Mouse (Mus musculus) heart, embryonic 11.5 days (tissue): ENCODE data around the gene Ucp2. TPM values are rescaled to one million over a fixed set of nuclear protein-coding genes. Genes with fewer than 3 reads are reported as not detected.

ENCODE experiments used
- ATAC-seq: fragments of 200-750 bp; cut with Nextera tagmentation; replicated peaks from 2 replicates; pipeline ENCODE4 v1.8.0; 2017; ENCODE audit warnings: moderate library complexity; ENCODE audit not compliant: insufficient number of reproducible peaks, low FRiP score, low TSS enrichment
- H3K27ac ChIP-seq: fragments of 300-500 bp; sonication (generic); 2 replicates; pipeline ENCODE4 v1.5.1; 2014; ENCODE audit warnings: mild to moderate bottlenecking, low read depth, low read length
- H3K27me3 ChIP-seq: fragments of 300-500 bp; sonication (generic); 2 replicates; pipeline ENCODE4 v1.6.1; 2014; ENCODE audit warnings: mild to moderate bottlenecking, low read length, mixed read lengths; ENCODE audit not compliant: control insufficient read depth, insufficient read depth
- H3K36me3 ChIP-seq: fragments of 300-500 bp; sonication (generic); 2 replicates; pipeline ENCODE4 v1.6.1; 2014; ENCODE audit warnings: mild to moderate bottlenecking, low read length, moderate library complexity, mixed read lengths; ENCODE audit not compliant: control insufficient read depth, insufficient read depth
- H3K4me1 ChIP-seq: fragments of 300-500 bp; sonication (generic); 2 replicates; pipeline ENCODE4 v1.6.1; 2014; ENCODE audit warnings: low read length; ENCODE audit not compliant: control insufficient read depth, insufficient read depth
- H3K4me2 ChIP-seq: fragments of 300-500 bp; sonication (generic); 2 replicates; pipeline ENCODE4 v1.6.1; 2014; ENCODE audit warnings: mild to moderate bottlenecking, moderate library complexity
- H3K4me3 ChIP-seq: fragments of 300-500 bp; sonication (generic); 2 replicates; pipeline ENCODE4 v1.5.1; 2014; ENCODE audit warnings: low read depth, low read length
- H3K9ac ChIP-seq: fragments of 300-500 bp; sonication (generic); 2 replicates; pipeline ENCODE4 v1.6.1; 2014; ENCODE audit warnings: mild to moderate bottlenecking, low read depth, low read length, moderate library complexity
- H3K9me3 ChIP-seq: fragments of 300-500 bp; sonication (generic); replicated peaks from 2 replicates; pipeline ENCODE4 v1.6.1; 2016; ENCODE audit warnings: low read length; ENCODE audit not compliant: control insufficient read depth
- WGBS: fragments of 180-500 bp; shearing (Covaris S2); extraction: QIAGEN DNeasy Blood & Tissue Kit; methylation state at CpG from one replicate; pipeline ENCODE4 v1.1.7; 2014; ENCODE audit not compliant: insufficient replicate concordance; 5-methylcytosine and 5-hydroxymethylcytosine counted together
- polyA plus RNA-seq: library from polyadenylated mRNA; unstranded; fragments of >200 nt; fragmentation: Nextera tagmentation; extraction: Ambion mirVana; gene quantifications from 2 replicates; pipeline ENCODE4 v1.2.1, GENCODE M21; 2014

Gene Ucp2
- polyA plus RNA-seq, 1 experiment from 2014 or later, result 245 TPM

- no peak overlapping the region for H3K4me3 ChIP-seq
- 86% methylated on average over 5 of the region's 5 CpGs for WGBS
Observed at GRCm38 (mm10) chr7:100484493-100484892, 8.6 kb upstream of the Ucp2 start.

GRCm38 (mm10) chr7:100487301-100487700 is 5.8 kb upstream of the Ucp2 start:
- H3K4me2 ChIP-seq, result no peak overlapping the region
- ATAC-seq, result no peak
- WGBS, result 66% methylated on average over 2 of the region's 2 CpGs
- no peaks in the 10 kb centered on the region for H3K27me3 ChIP-seq
- no peaks in the 10 kb centered on the region for H3K4me1 ChIP-seq
- H3K9me3 ChIP-seq, result no peaks in the 10 kb centered on the region
- H3K36me3 ChIP-seq, result no peaks in the 10 kb centered on the region
- no peak overlapping the region for H3K4me3 ChIP-seq
- H3K27ac ChIP-seq, result no peak overlapping the region
- no peak overlapping the region for H3K9ac ChIP-seq

More at GRCm38 (mm10) chr7:100484493-100484892, 8.6 kb upstream of the Ucp2 start:
- H3K36me3 ChIP-seq, result no peaks in the 10 kb centered on the region
- no peaks in the 10 kb centered on the region for H3K27me3 ChIP-seq
- no peaks in the 10 kb centered on the region for H3K9me3 ChIP-seq
- H3K9ac ChIP-seq, result no peak overlapping the region
- no peak overlapping the region for H3K4me2 ChIP-seq
- no peak overlapping the region for H3K27ac ChIP-seq
- H3K4me1 ChIP-seq, result no peaks in the 10 kb centered on the region; the same call in 1 of the 2 replicates
- no peak for ATAC-seq

- 41% methylated on average over 10 of the region's 10 CpGs for WGBS
- no peaks in the 10 kb centered on the region for H3K36me3 ChIP-seq
- no peak overlapping the region for H3K4me2 ChIP-seq
- no peak overlapping the region for H3K27ac ChIP-seq
- no peaks in the 10 kb centered on the region; the same call in 1 of the 2 replicates for H3K4me1 ChIP-seq
- no peak overlapping the region for H3K4me3 ChIP-seq
- no peak overlapping the region for H3K9ac ChIP-seq
- ATAC-seq, result no peak
- H3K27me3 ChIP-seq, result no peaks in the 10 kb centered on the region
- no peaks in the 10 kb centered on the region for H3K9me3 ChIP-seq
Observed at GRCm38 (mm10) chr7:100488474-100489048, 4.6 kb upstream of the Ucp2 start.

GRCm38 (mm10) chr7:100492391-100493116 is 583 bp upstream of the Ucp2 start:
- Histone ChIP-seq H3K4me1 (peaks cover 23% of the 10 kb centered on the region), H3K4me3 (peak overlapping the region; percentile 61), H3K36me3 (peaks cover 6% of the 10 kb centered on the region), H3K27ac (peak overlapping the region; percentile 83), H3K9me3 (no peaks in the 10 kb centered on the region), H3K4me2 (peak overlapping the region; percentile 98), H3K9ac (peak overlapping the region; percentile 75), H3K27me3 (no peaks in the 10 kb centered on the region)
- WGBS, result 1% methylated on average over 36 of the region's 36 CpGs
- ATAC-seq, result peak; percentile 42

- WGBS, result 29% methylated on average over 19 of the region's 19 CpGs
- no peaks in the 10 kb centered on the region for H3K9me3 ChIP-seq
- peaks cover 23% of the 10 kb centered on the region for H3K4me1 ChIP-seq
- H3K27ac ChIP-seq, result peak overlapping the region; percentile 83
- peak overlapping the region; percentile 75 for H3K9ac ChIP-seq
- no peak; the same call in 1 of the 2 replicates for ATAC-seq
- H3K27me3 ChIP-seq, result no peaks in the 10 kb centered on the region
- H3K4me2 ChIP-seq, result peak overlapping the region; percentile 98
- peak overlapping the region; percentile 61 for H3K4me3 ChIP-seq
- peaks cover 18% of the 10 kb centered on the region for H3K36me3 ChIP-seq
Observed at GRCm38 (mm10) chr7:100493484-100494414, 612 bp downstream of the Ucp2 start.

GRCm38 (mm10) chr7:100494415-100494831 is 1.3 kb downstream of the Ucp2 start:
- no peak for ATAC-seq
- Histone ChIP-seq H3K27ac (peak overlapping the region; percentile 83), H3K27me3 (no peaks in the 10 kb centered on the region), H3K4me3 (peak overlapping the region; percentile 61), H3K4me1 (peaks cover 23% of the 10 kb centered on the region), H3K9ac (peak overlapping the region; percentile 75), H3K4me2 (peak overlapping the region; percentile 98), H3K36me3 (peaks cover 18% of the 10 kb centered on the region), H3K9me3 (no peaks in the 10 kb centered on the region)
- 90% methylated on average over 7 of the region's 7 CpGs for WGBS

- Histone ChIP-seq H3K9me3 (no peaks in the 10 kb centered on the region), H3K36me3 (peaks cover 20% of the 10 kb centered on the region), H3K27me3 (no peaks in the 10 kb centered on the region), H3K4me1 (peaks cover 23% of the 10 kb centered on the region), H3K27ac (peak overlapping the region; percentile 83), H3K4me2 (peak overlapping the region; percentile 98), H3K9ac (peak overlapping the region; percentile 56; the same call in 1 of the 2 replicates), H3K4me3 (peak overlapping the region; percentile 61)
- no peak for ATAC-seq
- 37% methylated on average over 8 of the region's 8 CpGs for WGBS
Observed at GRCm38 (mm10) chr7:100495042-100495441, 1.9 kb downstream of the Ucp2 start.

- Histone ChIP-seq H3K27me3 (no peaks in the 10 kb centered on the region), H3K9ac (peak overlapping the region; percentile 56), H3K27ac (peak overlapping the region; percentile 83), H3K4me2 (peak overlapping the region; percentile 98), H3K36me3 (peaks cover 22% of the 10 kb centered on the region), H3K4me3 (peak overlapping the region; percentile 61), H3K9me3 (no peaks in the 10 kb centered on the region), H3K4me1 (peaks cover 23% of the 10 kb centered on the region)
- ATAC-seq, result peak; percentile 50
- WGBS, result 22% methylated on average over 11 of the region's 11 CpGs
Observed at GRCm38 (mm10) chr7:100495581-100496251, 2.6 kb downstream of the Ucp2 start.
